Mouse (Mus musculus): ENCODE measurements around the gene Proser3.
"Not testable (repeated sequence)": the region's sequence is repeated elsewhere in the genome, so short reads cannot be mapped to it uniquely, and the experiment has no call there.

Proser3 gene

DNA sequence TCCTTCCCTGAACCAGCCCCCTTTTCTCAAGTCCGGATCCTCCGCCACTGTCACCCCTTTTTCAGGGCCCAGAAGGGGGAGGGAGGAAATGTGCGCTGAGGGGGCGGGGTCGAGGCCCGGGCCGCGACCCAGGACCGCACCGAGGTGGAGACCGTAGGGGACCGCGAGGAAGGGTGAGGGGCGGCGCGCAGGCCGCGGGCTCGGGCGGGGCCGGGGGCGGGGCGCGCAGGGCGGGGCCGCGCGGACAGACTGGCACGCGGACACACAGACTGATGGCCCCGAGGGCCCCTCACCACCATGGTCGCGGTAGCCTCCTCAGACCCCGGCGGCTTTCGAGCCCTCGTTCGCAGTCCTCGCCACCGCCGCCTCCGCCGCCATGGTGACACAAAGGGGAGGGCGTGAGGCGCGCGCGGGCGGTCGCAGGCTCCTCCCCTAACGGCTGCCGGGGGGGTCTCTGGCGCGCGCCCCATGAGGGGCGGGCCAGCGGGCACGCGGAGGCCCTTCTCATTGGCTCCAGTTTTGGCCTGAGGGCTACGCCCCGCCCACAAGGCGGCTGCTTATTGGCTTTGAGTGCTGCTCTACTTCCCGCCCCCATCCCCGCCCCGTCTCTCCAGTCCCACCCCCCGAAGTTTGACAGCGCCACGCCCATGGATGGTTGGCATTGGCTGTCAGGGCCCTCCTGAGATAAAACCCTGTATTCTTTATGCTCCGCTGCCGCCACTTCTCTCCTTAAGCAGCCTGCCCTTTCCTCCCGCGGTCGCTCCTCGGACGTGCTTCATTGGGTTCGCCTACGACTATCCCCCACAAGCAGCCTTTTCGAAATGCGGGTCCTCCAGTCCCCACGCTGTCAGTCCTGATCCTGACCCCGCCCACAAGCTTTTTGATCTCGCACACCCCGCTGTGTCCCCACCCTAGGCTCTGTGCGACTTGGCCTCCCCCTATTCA lies 17.2 kb downstream of the Proser3 start, which contains the start of gene Arhgap33:
TSS of gene Arhgap33 (minus strand) at position 428 of the 945 bp plus-strand sequence.
- DNase-seq: peak; percentile 96

DNA sequence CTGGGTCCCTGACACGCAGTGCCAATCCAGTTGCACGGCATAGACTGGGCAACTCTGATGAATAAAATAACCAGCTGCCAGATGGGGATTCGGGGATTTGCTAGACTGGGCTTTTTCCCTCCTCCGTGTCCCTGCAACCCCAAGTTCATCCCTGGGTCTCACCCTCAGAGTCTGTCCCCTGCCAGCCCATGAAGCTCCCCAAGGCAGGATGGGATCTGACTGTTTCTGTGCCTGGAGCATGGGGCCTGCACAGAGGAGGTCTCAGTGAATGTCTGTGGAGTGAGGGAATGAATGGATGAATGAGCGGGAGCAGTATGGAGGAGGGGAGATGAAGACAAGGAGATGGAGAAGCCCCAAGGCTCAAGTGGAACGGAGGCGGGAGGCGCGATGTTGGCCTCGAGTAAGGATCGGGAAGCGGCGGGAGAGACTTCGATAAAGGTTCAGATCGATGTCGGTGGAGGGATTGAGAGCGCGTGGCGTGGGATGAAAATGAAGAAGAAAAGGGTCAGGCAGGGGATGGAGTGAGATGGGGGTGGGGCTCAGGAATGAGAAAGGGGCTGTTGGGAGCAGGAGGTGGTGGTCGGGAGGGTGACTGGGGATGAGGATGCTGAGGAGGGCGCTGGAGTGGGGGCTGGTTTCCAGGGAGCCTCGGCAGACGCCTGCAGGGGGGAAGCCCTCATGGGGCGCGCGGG lies 18.0 kb downstream of the Proser3 start:
- peak; percentile 71 for DNase-seq

GRCm38 (mm10) chr7:30532931-30533330 lies 19.2 kb downstream of the Proser3 start:
- DNase-seq: peak; percentile 56

DNA sequence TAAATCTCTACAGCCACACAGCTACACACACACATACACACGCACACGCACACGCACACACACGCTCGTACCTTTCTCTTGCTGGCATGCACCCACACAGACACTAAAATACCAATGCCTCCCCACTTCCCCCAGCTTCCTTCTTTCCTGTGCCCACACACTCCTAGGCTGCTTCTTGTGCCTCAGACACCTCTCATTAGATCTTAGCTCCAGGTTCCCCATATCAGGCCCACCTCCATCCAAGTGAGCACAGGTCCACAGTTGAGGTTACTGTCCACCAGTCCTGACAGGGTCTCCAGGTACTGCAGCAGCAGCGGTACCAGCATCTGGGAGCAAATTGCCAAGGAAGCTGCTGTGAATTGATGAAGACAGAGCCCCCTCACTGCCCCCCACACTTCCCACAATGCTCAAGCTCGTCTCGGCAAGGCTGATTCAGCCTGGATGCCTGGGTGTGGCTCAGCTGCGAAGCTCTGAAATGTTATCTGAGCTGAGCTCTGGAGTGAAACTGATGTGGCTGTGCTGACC lies 20.7 kb downstream of the Proser3 start:
- DNase-seq: no peak

DNA sequence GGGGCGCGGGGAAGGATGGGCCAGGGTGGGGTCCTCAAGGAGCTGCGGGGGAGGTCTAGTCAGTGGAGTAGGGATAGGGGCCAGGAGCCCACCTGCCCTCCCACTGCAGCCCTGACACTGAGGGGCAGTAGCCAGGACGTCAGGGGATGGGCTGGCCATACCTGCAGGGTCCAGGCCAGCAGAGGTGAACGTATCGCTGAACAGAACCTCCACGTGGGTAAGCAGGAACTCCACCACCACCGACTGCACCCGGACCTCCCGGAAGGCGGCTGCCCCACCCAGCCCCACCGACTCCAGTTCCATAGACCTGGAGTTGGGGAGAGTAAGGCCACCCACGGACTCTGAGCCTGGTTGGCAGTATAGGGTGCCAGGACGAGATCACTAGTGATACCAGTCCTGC lies 25.1 kb downstream of the Proser3 start:
- no peak for DNase-seq

DNA sequence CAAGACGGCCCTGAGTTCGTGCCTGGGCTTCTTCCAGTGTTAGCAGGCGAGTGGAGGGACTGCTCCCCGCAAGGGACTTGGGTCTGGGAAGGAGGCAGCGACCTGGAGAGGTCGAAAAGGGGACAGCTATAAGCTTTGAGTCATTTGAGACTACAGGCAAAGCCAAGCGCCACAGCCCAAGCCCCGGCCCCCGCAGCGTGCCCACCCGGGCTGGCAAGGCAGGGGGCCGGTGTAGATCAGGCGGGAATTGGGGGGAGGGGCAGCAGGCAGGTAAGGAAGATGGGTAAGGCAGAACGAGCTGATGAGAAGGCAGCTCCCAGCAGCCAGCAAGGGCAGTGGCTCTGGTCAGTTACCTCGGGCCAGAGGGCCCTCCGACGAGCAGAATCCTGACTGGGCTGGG lies 25.7 kb downstream of the Proser3 start:
- peak; percentile 14 for DNase-seq

DNA sequence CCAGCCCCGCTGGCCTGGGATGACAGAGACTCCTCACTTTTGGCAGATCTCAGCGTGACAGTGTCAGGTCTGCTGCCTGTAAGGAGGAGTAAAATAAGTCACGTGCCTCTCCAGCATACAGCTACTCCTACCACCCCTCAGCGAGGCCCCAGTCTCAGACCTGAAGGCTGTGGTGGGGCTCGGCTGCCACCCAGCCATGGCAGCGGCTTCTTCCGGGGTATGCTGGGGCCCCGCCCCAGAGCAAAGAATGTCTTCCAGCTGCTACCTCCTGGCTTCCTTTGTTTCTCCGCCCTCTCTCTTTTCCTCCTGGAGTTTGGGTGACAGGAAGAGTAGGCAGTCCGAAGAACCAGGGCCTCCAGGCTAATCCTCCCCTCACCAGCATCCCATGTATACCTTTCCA lies 26.1 kb downstream of the Proser3 start:
- DNase-seq: no peak

GRCm38 (mm10) chr7:30524487-30524886 lies 27.6 kb downstream of the Proser3 start:
- DNase-seq: no peak

DNA sequence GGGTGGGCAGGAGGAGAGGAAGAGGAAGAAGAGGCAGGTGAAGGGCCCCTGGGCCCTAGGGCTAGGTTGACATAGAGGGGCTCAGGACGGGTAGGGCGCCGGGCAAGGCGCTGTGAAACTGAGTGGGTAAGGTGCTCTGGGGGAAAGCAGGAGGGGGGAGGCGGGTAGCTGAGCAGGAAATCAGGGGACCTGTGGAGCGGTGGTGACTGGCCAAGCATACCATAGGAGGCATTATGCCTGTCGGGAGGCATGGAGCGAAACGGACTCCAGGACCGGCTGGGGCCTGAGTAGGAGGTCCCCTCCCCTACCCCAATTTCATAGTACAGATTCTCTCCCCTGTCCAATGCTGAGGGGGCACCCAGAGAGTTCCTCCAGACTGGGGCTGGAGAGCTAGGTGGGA lies 29.2 kb downstream of the Proser3 start:
- no peak for DNase-seq

- peak; percentile 79 for DNase-seq
Observed at GRCm38 (mm10) chr7:30520856-30521255, 31.2 kb downstream of the Proser3 start.

DNA sequence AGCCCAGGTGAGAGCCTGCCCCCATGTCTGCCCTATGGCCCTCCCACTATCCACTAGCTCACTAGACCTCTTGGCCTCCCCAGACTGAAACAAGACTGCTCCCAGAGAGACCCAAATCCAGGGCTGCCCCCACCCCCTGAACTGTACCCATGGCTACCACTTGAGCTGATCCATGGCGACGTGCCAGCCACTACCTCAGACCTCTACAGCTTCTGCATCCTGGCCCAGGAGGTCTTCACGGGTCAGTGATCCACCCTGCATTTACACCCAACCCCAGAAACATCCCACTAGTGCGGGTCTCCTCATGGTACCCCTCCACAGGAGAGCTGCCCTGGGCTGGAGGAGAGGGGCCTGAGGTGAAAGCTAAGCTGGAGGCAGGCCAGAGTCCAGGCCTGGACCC lies 31.7 kb downstream of the Proser3 start:
- no peak for DNase-seq

DNA sequence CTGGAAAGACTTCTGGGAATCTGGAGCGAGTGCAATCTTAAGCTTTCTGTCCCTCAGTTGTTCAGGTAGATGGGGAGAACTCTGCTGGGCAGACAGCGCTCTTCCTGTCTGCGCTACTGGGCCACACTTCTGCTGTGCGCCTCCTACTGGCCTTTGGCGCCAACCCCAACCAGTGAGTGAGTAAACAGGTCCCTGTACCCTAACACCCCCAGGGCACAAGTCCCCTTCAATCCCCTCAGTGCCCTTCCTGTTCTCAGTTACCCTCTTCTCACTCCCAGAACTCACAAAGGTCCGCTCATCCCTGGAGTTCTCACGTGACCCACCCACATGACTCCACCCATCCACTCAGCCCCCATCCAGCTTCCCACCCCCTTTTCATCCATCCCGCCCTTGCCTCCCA lies 33.8 kb downstream of the Proser3 start:
- no peak for DNase-seq

DNA sequence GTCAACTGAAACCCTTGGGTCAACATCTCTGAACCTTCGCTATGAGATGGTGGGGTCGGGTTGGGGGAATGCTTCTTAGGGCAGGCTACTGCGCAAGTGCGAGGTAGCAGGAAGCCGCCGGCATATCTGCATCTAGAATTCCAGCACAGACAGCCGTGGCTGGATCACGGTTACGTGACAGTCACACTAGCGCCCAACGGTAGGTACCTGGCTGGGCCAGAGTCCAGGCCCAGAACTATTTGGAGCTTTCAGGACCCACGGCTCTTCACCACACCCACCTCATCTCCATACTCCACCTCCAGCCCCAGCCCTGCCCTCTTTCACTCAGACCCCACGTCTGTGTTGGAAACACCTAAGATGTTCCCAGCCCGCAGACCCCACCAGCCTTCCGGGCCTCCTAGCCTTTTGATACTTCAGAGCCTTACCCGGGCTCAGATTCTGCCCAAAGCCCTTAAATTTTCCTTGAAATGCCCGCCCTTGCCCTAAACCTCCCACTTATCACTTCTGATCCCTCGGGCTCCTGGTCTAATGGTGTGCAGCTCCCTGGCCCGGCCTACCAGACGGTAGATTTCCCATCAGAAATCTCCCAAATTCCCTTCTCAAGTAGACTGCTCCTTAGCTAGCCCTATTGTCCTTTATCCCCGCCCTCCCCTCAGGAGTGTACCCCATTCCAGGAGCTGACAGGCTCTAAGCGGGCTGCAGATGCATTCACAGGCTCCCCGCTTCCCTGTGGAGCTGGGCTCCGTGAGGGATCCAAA lies 36.9 kb downstream of the Proser3 start:
- no peak for DNase-seq

- DNase-seq: no peak
Observed at GRCm38 (mm10) chr7:30508061-30508460, 44.0 kb downstream of the Proser3 start.

- DNase-seq: not testable (repeated sequence)
Observed at GRCm38 (mm10) chr7:30501159-30501558, 50.9 kb downstream of the Proser3 start.

GRCm38 (mm10) chr7:30495506-30496042 lies 56.5 kb downstream of the Proser3 start:
- not testable (repeated sequence) for DNase-seq

DNA sequence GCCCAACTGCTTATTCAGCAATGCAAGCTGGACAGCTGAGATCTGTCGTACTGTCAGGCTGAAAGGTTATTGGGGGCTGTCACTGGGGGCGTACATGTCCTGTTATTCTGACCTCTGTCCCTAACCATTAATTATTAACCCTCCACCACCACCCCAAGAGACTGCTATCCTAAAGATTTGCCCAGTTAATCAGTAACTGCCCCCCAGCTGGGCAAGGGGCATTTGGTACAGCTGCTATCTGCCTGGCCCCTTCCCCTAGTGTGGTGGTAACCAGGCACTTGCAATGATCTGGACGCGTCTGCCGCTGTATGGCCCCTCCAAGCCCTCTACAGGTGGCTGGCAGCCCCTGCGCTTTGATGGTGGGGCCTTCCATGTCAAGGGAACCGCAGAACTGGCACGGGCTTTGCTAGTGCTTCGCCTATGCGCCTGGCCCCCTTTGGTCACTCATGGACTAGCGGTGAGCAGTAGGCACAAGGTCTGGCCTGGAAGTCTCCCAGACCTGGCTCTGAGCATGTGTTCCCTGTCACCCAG lies 58.6 kb downstream of the Proser3 start, which contains the start of gene Prodh2:
TSS of gene Prodh2 (plus strand) at position 222 of the 531 bp plus-strand sequence.
- DNase-seq: no peak

DNA sequence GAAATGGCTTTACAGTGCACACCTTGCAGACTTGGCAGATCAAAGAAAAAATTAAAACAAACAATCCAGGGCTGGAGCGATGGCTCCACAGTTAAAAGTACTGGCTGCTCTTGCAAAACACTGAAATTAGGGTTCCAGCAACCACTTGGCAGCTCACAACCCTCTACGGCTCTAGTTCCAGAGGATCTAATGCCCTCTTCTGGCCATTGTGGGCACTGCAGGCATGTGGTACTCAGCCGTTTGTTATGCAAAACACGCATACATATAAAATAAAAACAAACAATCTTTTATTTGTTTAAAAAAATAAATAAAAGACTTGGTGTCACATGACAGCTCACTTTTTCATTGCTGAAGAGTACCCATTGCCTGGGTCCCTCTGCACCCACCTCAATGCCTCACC lies 59.3 kb downstream of the Proser3 start:
- DNase-seq: peak; percentile 75

GRCm38 (mm10) chr7:30490957-30491307 lies 61.2 kb downstream of the Proser3 start:
- DNase-seq: no peak

DNA sequence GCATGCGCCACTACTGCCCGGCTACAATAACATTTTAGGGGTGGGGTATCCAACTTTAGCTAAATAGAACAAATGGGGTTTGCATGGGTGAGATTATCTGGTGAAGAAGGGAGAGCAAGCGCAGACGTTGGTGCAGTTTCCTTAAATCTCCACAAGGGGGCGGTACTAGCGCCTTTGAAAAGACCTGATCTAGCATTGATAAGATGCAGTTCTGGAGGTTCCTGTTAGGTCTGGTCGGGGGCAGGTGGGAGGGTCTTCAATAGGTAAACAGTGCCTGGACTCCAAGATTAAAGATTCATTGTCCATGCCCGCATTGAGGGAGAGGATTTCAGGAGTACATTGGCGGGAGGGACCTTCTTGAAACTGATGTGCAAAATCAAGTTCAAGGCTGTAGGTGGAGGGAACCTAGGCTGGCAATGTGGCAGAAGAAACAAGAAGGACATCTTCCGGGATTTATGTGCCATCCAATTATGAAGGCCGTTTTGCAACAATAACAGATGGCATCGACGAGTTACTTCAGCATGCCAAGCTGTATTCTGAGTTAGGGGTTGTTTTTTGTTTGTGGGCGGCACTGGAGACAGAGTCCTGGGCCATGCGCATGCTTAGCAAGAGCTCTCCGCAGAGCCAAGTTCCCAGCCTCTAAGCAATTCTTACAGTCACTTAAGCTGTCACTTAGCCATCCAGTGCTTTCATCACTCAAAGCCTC lies 61.7 kb downstream of the Proser3 start:
- DNase-seq: peak; percentile 43
